Mouse (Mus musculus) spleen, adult 2 months (tissue): ENCODE measurements around the gene Hand2.

Source experiments
- CTCF ChIP-seq: fragments of 200-500 bp; IDR thresholded peaks from 2 replicates; pipeline ENCODE4 v1.5.1; 2011; ENCODE audit warnings: mild to moderate bottlenecking, inconsistent platforms; ENCODE audit not compliant: insufficient read depth, insufficient read length, insufficient replicate concordance; ENCODE audit errors: extremely low read depth
- POLR2A ChIP-seq: fragments of 200-500 bp; IDR thresholded peaks from 2 replicates; pipeline ENCODE4 v1.6.1; 2011; ENCODE audit warnings: low read depth, low read length, inconsistent platforms

DNA sequence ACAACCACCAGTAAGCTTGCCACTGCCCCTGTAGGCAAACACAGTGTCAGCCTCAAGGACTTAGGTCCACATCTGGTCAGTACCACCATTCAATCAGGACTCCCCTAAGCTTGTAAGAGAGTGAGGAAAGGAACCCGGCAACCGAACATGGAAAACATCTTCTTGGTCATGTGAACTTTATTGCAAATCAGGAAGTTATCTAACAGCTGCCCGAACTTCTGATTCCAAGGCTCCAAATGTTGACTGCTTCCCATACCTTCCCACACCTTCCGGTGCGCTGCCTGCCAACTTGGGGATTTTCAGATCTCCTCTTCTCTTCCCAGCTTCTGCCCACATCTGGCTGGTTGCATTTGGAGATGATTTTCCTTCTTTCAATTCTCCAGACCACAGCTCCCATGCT lies 26.4 kb downstream of the Hand2 start:
- TF ChIP-seq CTCF: no peak
- no peak for TF ChIP-seq POLR2A
